Mouse (Mus musculus) embryo, embryonic 10.5 days (tissue): Measurements from ENCODE around the gene Schip1.

ENCODE experiments used
- DNase-seq: peaks from one replicate; pipeline ENCODE4 v3.0.0-alpha.2; 2015; ENCODE audit warnings: low spot score

Schip1 gene

DNA sequence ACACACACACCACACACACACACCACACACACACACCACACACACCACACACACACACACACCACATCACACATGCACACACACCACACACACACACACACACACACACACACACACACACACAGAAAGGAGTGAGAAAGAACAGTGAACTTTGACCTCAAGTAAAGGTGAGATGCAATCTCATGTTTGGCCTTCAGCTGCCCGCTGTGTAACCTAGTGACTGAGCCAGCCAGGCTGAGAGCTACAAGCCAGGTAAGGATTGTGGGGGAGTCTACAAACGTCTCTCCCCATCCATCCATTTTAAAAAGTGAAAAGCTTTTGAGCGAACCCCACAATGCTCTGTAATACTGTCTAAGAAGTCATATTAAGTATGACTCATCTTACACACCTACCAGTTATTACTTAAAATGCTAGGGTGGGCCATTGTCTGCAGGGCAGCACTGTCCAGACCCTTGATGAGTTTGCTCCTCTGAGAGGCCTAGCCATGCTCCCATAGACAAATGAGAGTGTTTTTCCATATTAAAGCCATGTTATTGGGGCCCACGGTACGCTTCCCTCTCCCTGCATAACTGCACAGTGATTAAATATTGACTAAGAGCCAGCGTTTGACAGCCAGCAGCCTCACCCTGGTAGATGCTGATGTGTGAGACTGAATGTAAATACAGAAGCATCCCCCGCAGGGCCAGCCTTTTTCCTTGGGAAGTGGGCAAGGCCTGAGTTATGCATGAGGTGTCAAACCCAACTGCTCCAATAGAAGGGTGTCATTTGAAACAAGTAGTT is 448.9 kb downstream of the Schip1 start:
- no peak for DNase-seq

DNA sequence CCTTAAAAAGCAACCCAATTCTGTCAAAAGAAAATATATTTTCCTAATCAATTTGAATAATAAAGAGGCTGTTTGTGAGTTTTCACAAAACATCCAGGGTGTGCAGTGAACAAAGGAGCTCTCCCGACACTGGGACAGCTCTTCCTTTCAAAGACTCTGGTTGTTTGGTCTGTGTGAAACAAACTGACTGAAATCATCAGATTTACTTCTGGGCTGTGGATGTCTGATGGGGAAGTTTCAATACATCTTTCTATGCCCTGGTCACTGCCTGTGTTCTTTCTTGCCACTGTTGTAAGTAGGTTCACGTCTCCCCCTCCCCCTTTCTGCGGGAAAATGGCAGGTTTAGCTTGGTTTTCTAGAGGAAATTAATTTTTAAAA is 449.5 kb downstream of the Schip1 start:
- peak; percentile 24 for DNase-seq

DNA sequence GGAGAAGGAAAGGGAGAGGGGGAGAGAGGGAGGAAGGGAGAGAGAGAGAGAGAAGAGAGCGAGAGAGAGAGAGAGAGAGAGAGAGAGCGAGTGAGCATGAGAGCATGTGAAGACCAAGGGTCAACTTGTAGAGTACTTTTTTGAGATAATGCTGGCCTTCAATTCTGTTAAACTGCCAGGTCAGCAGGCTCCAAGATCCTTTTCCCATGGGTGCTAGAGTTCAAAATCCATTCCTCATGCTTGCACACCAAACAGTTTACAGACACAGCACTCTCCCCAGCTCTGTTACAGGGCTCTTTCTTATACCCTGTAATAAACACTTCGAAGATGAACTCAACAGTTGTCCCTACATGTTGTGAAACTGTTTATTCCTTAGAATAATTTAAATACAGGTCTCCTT is 450.1 kb downstream of the Schip1 start:
- DNase-seq = no peak

DNA sequence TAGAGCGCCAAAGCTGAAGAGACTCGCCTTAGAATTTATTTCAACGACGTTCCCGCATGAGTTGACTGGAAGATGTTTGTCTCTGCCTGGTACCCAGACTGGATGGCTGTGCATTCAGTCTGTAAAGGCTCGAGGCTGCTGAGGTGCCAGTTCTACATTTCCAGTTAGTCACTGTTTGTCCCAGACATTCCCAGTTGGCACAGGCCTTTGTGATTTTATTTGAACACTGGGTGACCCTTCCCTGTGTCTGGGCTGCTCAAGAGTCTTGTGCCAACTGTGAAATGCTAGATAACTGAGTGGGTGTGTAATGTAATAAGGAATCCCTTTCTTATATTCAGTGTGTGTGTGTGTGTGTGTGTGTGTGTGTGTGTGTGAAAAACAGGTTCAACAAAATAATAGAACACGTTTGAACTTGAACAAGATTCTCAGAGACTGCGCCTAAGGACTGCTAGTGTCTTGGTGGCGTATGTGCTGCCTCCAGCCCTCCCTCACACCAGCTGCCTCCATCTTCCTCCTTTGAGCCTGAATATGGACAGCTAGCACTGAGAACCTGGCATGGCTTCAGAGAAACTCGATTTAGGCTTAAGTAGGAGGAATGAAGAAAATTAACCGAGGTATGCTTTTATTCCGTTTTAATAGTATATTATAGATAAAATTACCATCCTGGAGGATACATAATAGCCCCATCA is 451.9 kb downstream of the Schip1 start:
- DNase-seq = no peak

DNA sequence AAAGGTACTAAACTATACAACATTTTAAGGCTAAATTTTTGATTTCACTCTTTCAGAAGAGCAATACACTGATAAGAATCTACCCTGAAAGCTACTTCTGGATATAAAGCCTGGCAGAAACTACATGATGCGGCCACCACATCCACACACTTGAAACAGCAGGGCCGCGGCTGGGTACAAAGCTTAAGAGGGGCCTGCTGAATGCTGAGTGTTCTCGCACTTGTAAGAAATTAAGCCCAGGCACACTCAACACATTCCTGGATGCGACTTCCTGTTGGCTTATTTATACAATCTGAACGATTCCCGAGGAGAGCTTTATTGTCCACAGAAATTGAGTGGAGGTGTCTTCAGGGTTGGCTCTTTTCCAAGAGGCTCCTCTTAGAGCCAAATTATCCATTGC is 452.6 kb downstream of the Schip1 start:
- no peak for DNase-seq

DNA sequence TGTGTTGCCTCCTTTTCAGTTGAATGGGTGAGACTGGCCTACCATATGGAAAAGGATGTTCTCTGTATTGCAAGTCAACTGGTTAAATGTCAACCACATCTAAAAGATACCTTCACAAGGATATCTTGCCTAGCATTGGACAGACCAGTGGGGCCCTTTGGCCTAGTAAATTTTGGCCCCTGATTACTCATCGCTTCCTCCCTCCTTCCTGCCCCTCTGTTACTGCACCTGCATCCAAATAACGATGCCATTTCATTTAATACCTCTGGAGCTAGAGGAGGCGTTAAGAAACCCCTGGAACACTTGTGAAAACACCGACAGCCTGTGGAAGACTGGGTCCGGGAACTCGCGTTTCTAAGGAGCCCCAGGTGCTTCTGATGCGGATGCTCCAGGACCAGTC is 453.4 kb downstream of the Schip1 start:
- no peak for DNase-seq

DNA sequence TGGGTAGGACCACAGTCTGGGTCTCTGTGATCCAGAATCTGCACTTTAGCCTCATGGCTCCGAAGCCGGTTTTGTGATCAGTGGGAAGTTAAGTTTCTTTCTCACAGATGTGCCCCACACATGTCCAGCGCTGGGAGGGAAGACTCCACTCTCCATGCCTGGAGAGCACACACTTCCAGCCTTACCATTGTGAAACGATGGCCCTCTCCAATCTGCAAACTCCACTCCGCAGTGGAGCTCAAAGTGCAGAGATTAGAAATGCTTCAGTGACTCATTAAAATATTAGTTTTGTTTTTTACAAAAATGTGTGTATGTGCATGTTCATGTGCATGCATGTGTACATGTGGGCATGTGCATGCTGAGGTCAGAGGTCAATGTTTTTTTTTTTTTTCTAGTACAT is 454.0 kb downstream of the Schip1 start:
- DNase-seq = no peak

DNA sequence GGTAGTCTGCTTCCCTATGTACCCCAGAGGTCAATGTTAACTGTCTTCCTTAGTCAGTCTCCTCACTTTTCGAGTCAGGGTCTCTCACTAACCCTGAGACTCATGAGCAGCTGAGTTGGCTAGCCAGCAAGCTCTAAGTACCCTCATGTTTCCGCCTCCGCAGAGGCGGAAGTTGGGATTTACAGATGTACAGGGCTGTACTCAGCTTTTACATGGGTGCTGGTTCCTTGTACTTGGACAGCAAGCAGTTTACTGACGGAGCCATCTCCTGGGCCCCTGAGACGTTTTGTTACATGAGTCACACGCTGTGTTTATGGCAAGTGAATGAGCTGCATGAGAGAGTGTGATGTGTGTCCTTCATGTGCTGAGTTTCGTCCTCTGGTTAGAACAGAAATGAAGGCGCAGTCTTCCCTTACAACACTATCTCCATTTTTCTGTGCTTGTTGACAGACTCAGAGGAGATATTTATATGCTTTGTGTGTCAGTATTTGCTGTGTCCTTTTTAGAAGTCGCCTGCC is 460.8 kb downstream of the Schip1 start:
- no peak for DNase-seq

DNA sequence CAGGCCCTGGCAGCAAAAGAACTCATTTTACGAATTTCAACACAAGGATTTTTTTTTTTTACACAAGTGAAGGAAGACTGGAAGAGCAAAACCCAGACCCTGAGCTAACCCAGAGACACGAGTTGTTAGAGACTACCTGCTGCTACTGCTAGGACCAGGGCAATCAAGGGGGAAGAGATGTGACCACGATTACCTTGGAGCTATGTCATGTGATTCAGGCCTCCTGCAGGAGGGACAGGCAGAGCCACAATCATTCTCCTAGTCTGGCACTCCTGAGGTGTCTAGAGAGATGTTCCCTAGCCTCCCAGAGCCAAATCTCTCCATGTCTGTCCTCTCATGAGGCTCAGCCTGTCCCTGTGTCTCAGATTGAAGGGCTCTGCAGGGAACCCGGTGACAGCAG is 461.8 kb downstream of the Schip1 start:
- DNase-seq = no peak

DNA sequence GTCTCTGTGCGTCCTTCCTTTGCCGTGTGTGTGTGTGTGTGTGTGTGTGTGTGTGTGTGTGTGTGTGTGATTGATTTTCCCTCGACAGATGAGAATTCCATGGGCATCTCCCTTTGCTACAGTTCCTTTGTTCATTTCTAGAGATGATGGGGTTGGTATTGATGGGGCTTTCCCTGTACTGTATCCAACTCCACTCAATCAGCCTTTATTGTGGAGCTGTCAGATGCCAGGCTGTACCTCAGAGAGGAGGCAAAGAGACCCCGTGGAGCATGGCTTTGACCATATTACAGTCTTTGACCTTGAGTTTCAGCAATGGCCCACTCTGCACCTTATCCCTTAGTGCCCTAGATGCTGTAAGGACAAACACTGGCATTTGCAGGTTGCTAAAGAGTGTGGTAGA is 462.6 kb downstream of the Schip1 start:
- DNase-seq = no peak

DNA sequence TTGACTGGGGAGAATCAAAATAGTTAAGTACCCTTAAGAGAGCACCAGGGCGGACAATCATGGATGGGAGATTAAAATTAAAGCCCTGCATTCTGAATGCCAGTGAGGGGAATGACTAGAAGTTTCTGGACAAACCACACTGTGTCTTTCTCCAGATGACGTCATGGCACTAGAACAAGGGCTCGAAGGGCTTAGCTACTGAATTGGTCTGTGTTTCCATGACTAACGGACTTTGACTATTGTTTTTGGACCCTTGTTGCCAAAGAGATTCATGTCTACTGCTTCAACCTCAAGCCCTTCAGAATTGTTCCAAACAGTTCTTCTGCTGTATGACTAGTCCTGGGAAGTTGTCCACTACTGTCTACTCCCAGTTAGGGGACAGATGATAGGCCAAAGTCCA is 467.3 kb downstream of the Schip1 start:
- no peak for DNase-seq

DNA sequence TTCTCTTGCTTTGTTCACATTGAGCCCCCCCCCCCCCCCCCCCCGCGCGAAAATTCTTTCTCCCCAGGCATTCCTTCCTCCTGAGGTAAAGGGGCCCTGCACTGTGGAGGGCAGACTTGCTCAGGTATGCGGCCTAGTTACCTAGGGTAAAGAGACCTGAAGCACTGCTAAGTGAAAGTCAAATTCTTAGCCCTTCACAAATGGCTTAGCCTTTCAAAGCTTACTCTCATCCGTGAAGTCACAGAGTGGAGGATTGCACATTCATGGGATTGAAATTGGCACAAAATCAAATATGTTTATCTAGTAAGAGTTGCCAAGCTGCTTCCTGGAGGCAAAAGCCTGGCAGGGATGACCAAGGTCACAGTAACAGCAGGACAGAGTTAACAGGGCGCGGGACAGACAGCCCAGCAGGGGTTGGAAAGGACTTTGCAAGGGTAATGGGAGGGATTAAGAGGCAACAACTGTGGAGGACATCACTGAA is 470.0 kb downstream of the Schip1 start:
- no peak for DNase-seq

DNA sequence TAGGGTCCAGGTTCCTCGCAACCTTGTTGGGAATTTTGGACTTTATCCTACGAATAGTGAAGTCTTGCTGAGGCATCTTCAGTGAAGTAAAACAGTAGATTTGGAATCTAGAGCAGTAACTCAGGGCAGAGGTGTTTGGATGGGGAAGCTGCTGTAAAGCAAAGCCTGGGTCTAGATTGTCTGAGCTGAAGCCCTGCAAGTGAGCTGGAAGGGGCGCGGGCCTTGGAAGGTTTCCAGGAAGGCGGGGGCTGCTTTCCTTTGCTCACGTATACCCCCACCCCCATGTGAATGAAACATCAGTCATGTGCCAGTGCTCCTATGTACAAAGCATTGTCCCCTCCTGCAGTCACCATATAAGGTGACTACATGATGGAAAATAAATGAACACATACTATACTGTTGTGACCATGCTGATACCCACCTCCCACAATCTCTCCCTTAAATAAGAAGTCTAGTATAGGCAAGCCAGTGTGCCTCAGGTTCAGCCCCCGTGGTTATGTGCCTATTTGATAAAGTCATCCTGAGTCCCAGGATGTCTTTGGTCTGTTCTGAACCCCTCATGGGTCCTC is 470.6 kb downstream of the Schip1 start:
- no peak for DNase-seq

DNA sequence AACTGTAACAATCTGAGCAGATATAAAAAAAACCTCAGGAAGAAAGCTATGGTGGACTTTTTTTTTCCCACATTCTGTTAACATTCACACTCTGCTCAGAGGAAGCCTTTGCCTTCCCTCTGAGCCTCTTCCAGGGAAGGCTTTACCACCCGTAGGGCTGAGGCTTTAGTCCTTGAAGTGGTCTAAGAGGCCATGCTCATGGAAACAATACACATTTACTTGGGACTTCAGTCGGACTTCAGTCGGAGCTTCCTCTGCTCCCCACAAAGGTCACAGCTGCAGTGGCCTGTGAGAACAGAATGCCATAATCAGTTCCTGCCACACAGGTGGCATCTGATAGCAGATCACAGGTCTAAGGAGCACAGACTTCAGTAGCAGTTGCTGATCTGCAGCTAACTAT is 471.5 kb downstream of the Schip1 start:
- no peak for DNase-seq

DNA sequence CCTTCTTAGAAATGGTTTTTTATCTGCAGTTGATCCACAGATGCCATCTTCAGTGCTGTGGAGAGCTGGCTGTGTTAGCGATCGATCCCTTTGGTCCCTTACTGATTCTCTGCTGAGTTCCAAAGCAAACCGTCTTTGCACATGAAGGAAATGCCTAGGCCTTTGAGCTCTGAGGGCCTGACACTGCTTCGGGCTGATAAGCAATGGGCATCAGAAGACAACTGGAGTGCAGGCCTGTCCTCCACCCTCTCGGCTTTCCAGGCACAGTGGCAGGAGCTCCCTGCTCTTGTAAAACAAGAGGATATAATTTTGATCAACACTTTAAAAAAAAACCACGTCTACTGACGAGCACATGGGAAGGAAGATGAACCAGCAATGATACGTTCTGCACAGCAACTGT is 477.1 kb downstream of the Schip1 start:
- no peak for DNase-seq

DNA sequence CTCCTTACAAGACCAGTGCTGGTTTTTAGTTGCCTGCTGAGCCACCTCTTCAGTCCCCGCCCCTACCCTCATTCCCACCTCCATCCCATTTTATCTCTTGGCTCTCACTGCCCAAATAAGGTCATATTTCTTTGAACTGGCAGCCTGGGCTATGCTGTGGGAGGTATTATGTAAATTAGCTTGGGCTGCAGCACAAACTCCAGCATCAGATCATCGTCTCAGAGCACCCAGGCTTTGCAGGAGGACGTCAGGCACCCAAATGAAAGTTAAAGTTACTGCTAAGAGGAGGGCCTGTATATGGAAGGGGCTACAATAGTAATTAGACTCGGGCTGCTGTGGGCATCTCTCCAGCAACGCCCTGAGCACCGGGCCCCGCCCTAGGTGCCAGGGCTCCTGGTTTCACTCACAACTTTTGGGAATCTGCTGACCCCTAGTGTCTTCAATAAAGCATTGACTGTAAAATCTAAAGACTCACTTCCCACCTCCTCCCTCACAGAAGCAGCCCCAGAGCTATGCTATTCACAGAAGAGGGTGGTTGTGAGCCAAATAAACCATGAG is 478.4 kb downstream of the Schip1 start:
- peak; percentile 84 for DNase-seq

DNA sequence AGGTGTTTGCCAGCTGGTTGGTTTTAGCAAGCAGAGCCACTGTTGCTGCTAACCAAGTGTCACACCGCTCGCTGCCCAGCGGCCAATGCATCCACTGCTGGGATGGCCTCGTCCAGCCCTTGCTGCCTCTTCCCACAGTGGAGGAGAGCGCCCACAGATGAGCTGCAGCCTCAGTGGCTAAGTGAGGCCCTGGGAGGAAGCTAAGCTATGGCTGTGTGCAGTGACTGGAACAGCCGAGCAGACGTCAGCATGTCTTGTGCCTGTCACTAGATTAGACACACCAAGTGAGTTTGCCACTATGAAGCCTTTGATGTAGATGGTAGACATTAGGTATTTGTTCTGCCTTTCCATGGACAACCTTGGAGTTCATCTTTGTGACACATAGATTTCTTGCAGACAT is 480.2 kb downstream of the Schip1 start:
- no peak for DNase-seq

DNA sequence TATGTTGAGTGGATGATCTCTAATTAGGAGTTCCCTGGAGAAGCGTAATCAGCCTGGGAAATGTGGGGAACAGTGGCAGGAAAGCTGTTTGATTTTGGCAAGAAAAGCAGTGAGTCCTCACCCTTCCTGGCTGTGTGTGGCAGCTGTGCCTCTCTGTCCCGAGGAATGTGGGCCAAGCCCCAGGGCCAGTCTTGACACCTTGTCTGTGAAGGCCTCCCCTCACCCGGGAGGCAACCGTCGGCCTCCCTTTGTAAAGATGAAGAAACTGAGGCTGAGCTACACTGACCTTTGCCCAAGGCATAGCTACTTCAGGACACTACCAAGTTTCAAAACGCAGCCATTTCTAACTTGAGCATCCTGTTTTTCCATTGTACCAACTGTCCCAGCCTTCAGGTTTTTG is 481.3 kb downstream of the Schip1 start:
- DNase-seq = no peak

DNA sequence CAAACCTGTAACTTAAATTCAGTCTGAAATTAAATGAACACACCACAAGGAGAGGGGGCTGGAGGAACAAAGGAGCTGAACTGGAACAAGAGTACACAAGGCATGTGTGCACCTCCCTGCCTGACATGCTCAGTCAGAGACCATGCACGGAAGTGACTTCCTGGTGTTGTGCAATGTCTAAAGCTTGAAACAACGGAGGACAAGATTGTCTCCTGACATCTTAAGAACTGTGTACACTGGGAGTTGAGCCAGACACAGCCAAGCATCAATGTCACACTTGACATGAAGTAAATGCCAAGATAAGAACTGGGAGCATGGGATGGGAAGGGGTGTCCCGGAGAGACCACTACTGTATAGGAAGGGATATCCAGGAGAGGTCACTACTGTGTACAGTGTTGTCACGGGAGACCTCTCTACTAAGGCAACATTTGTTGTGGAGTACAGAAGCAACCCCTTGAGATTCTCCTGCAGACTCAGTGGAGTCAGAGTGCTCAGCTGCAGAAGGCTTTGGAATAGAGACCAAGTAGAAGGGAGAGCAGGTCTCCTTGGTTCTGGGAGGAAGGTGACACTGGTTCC is 490.6 kb downstream of the Schip1 start:
- DNase-seq = no peak

DNA sequence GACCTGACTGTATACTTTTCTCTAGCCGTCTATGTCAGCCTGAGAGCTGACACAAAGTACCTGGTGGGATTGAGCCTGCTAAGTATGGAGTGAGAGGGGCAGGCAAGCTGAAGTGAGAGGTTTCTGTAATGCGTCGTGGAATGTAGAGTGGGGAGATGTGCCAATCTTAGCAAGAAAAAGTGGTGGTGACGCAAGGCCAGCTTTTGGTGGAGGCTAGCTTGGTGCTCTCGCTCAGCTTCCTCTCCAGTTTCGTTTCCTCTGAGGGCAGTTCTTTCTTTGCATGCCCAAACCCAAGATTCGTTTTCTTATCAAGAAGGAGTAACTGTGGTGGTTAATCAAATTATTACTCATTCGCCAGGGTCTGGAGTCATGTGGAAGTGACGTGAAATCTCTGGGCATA is 492.3 kb downstream of the Schip1 start:
- DNase-seq = no peak

DNA sequence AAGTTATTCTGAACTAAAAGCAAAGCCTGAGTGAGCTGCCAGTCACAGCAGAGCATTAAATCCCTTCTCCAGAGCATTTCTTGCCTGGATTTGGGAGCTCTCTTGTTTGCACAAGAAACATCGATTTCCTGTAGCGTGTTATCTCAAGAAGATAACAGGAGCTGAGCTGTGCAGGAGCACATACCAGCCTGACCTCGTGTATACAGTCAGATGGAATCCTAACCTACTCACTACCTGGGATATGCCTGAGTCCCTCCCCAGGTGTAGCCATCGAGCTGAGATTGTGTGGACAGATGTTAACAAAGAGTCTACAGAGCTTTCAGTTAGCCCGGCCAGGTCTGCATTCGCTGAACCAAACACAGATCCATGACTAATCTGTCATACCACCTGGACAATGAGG is 494.1 kb downstream of the Schip1 start:
- DNase-seq = no peak

DNA sequence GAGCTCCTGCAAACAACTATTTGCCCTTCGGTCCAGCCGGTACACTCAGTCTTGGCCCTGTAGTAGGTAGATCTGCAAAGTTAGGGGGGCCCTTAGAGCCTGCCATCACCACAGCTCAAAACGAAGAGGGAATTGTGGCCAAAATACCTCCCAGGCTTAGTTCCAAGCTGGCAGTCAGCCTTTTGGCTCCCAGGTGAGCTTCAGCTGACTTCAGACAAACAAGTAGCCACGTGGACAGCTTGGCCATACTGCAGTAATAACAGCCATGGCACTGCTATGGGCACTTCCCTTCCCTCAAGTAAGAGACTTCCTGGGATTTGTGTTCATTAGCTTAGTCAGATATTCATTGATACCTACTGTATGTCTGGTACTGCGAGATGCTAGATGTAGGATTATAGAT is 495.5 kb downstream of the Schip1 start:
- DNase-seq = no peak

DNA sequence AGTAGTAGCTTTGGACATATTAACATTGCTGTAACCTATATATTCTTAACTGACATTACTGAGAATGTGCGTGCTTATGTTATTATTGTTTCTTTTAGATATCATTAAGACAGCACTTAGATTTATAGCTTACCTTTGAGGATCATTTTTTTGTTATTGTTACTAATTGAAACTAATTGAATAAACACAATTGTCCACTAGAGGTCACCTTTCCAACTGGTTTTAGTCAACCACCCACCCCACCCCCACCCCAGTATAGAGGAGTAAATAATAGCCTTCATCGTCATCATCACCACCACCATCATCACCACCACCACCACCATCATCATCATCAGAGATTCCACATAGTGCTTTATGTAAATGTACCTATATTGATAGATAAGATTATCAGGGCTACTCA is 498.2 kb downstream of the Schip1 start:
- no peak for DNase-seq
